Mouse (Mus musculus): ENCODE measurements around the gene Eps8l2. TPM values are rescaled to one million over a fixed set of nuclear protein-coding genes. Genes with fewer than 3 reads are reported as not detected.
A peak's percentile ranks its signal among the peaks of the same experiment; 100 is the strongest.
"Not testable (repeated sequence)": the region's sequence is repeated elsewhere in the genome, so short reads cannot be mapped to it uniquely, and the experiment has no call there.

Eps8l2 gene
- total and polyA plus RNA-seq, 3 experiments, result 0.33 TPM; not detected in 2

DNA sequence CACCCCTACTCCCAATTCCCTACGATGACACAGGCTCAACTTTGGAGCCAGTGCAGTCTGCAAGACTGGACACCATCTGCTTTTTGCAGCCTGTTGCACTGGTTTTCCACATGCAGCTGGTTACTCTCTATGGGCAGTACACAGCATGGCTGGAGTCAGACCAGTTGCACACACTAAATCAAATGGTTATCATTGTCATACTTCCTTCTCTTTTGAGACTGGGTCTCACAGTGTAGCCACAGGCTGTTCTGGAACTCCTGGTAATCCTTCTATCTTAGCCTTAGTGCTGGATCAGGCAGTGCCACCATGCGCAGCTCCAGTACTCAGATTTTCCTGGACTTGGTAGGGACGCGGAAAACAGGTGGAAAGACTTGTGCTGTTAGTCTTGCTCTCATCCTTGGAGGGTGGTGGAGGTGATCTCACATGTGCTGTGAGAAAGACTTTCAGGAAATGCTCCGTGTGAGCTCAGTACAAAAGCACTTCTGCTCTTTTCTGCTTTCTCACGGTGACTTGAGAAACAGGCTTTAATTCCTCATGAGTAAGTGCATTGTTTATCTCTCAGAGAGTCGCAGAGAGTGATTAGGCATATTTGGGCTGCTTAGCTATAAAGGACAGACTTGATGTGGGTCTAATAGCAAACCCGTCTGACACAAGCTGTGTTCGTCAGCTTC lies 54.0 kb downstream of the Eps8l2 start:
- Histone ChIP-seq H3K27me3 (ENCODE audit: insufficient read depth, low read length) (no peaks in the 10 kb centered on the region), H3K4me3 (ENCODE audit: low read depth, low read length) (peak overlapping the region; percentile 79), H3K36me3 (replicated peaks) (peaks cover 30% of the 10 kb centered on the region), H3K9me3 (replicated peaks) (no peaks in the 10 kb centered on the region), H3K4me1 (ENCODE audit: insufficient read depth, low read depth, low read length) (peaks cover 77% of the 10 kb centered on the region)
- ATAC-seq (ENCODE audit: extremely low read depth, insufficient number of reproducible peaks, low FRiP score, poor library complexity, severe bottlenecking) (peak; percentile 15; the same call in 1 of the 2 replicates), DNase-seq (ENCODE audit: low spot score) (peak; percentile 47)
- no peak for TF ChIP-seq TAL1 (conservative IDR thresholded peaks at IDR 0.05; ENCODE audit: low read depth, low read length)
- no peak for TF ChIP-seq POLR2AphosphoS5 (IDR thresholded peaks at IDR 0.05; ENCODE audit: insufficient replicate concordance, low read depth, low read length)

DNA sequence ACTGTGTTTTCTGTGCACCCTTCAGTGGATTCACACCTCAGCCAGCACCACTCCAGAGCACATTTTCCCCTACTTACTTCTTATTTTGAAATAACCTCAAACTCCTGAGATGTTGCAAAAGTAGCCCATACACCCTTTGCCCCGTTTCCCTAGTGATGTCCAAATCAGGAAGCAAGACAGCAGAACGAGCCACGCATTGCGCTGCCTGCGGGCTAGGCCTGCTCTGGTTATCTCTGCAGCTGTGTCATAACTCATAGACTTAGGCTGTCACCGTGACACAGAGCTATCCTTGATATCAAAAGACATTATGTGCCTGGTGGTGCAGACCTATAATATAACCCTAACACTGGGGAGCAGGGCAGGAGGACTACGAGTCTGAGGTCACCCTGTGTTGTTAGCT lies 55.5 kb downstream of the Eps8l2 start:
- no peak for TF ChIP-seq CTCF (IDR thresholded peaks at IDR 0.05; ENCODE audit: low read depth, low read length)
- no peak for TF ChIP-seq POLR2AphosphoS5 (IDR thresholded peaks at IDR 0.05; ENCODE audit: insufficient replicate concordance, low read depth, low read length)
- TF ChIP-seq TAL1 (conservative IDR thresholded peaks at IDR 0.05; ENCODE audit: low read depth, low read length), result no peak
- H3K4me1 ChIP-seq (ENCODE audit: insufficient read depth, low read depth, low read length), result peaks cover 65% of the 10 kb centered on the region
- peak overlapping the region; percentile 41; the same call in 1 of the 2 replicates for H3K4me3 ChIP-seq (ENCODE audit: low read depth, low read length)
- H3K9me3 ChIP-seq (replicated peaks), result no peaks in the 10 kb centered on the region
- peak; percentile 27 for DNase-seq (ENCODE audit: low spot score)
- ATAC-seq (ENCODE audit: extremely low read depth, insufficient number of reproducible peaks, low FRiP score, poor library complexity, severe bottlenecking), result peak; percentile 23; the same call in 1 of the 2 replicates
- peaks cover 44% of the 10 kb centered on the region for H3K36me3 ChIP-seq (replicated peaks)
- H3K27me3 ChIP-seq (ENCODE audit: insufficient read depth, low read length), result no peaks in the 10 kb centered on the region

DNA sequence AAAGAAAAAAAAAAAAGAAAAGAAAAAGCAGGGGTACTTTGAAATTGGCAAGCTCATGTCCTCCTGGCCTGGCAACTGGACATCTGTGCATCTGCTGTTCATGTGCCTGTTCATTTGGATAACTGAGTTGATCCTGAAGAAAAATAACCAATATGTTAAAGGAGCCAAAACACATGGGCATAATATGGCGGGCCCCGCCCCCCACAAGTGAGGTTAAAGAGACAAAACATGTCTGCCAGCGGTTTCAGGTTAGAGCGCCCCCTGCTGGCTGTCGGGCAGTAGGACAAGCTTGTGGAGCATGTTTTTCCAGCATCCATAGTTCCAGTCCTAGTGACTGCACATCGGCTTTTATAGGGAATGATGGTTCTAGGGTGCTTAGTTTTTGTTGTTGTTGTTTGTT lies 56.1 kb downstream of the Eps8l2 start:
- DNase-seq (ENCODE audit: low spot score), result peak; percentile 24
- Histone ChIP-seq H3K4me3 (ENCODE audit: low read depth, low read length) (no peak overlapping the region), H3K4me1 (ENCODE audit: insufficient read depth, low read depth, low read length) (peaks cover 58% of the 10 kb centered on the region), H3K36me3 (replicated peaks) (peaks cover 50% of the 10 kb centered on the region), H3K27me3 (ENCODE audit: insufficient read depth, low read length) (no peaks in the 10 kb centered on the region), H3K9me3 (replicated peaks) (no peaks in the 10 kb centered on the region)
- TF ChIP-seq GATA1 (IDR thresholded peaks at IDR 0.05; ENCODE audit: borderline replicate concordance, low read length), result no peak
- TF ChIP-seq CTCF (IDR thresholded peaks at IDR 0.05; ENCODE audit: low read depth, low read length), result peak; percentile 88
- no peak for ATAC-seq (ENCODE audit: extremely low read depth, insufficient number of reproducible peaks, low FRiP score, poor library complexity, severe bottlenecking)

- no peaks in the 10 kb centered on the region for H3K27me3 ChIP-seq (ENCODE audit: insufficient read depth, low read length)
- H3K36me3 ChIP-seq (replicated peaks), result peaks cover 56% of the 10 kb centered on the region
- ATAC-seq (ENCODE audit: extremely low read depth, insufficient number of reproducible peaks, low FRiP score, poor library complexity, severe bottlenecking), result no peak
- H3K4me3 ChIP-seq (ENCODE audit: low read depth, low read length), result no peak overlapping the region
- DNase-seq (ENCODE audit: low spot score), result no peak
- H3K9me3 ChIP-seq (replicated peaks), result no peaks in the 10 kb centered on the region
- TF ChIP-seq GATA2 (IDR thresholded peaks at IDR 0.05; ENCODE audit: borderline replicate concordance, low read depth, low read length) (no peak), GATA1 (IDR thresholded peaks at IDR 0.05; ENCODE audit: borderline replicate concordance, low read length) (no peak), POLR2AphosphoS5 (IDR thresholded peaks at IDR 0.05; ENCODE audit: insufficient replicate concordance, low read depth, low read length) (no peak), TAL1 (conservative IDR thresholded peaks at IDR 0.05; ENCODE audit: low read depth, low read length) (no peak), CTCF (IDR thresholded peaks at IDR 0.05; ENCODE audit: low read depth, low read length) (no peak)
- peaks cover 53% of the 10 kb centered on the region for H3K4me1 ChIP-seq (ENCODE audit: insufficient read depth, low read depth, low read length)
These were observed 56.7 kb downstream of the Eps8l2 start for GRCm38 (mm10) chr7:141395348-141395747.

GRCm38 (mm10) chr7:141403305-141403704 lies 64.6 kb downstream of the Eps8l2 start:
- peaks cover 26% of the 10 kb centered on the region for H3K4me1 ChIP-seq (ENCODE audit: insufficient read depth, low read depth, low read length)
- peak; percentile 46 for DNase-seq (ENCODE audit: low spot score)
- H3K4me3 ChIP-seq (ENCODE audit: low read depth, low read length), result no peak overlapping the region
- no peak for TF ChIP-seq POLR2AphosphoS5 (IDR thresholded peaks at IDR 0.05; ENCODE audit: insufficient replicate concordance, low read depth, low read length)
- no peak for TF ChIP-seq GATA2 (IDR thresholded peaks at IDR 0.05; ENCODE audit: borderline replicate concordance, low read depth, low read length)
- TF ChIP-seq GATA1 (IDR thresholded peaks at IDR 0.05; ENCODE audit: borderline replicate concordance, low read length), result no peak
- peak; percentile 79 for TF ChIP-seq CTCF (IDR thresholded peaks at IDR 0.05; ENCODE audit: low read depth, low read length)
- no peaks in the 10 kb centered on the region for H3K9me3 ChIP-seq (replicated peaks)
- H3K36me3 ChIP-seq (replicated peaks), result peaks cover 81% of the 10 kb centered on the region
- no peaks in the 10 kb centered on the region for H3K27me3 ChIP-seq (ENCODE audit: insufficient read depth, low read length)
- ATAC-seq (ENCODE audit: extremely low read depth, insufficient number of reproducible peaks, low FRiP score, poor library complexity, severe bottlenecking), result peak; percentile 45; the same call in 1 of the 2 replicates

DNA sequence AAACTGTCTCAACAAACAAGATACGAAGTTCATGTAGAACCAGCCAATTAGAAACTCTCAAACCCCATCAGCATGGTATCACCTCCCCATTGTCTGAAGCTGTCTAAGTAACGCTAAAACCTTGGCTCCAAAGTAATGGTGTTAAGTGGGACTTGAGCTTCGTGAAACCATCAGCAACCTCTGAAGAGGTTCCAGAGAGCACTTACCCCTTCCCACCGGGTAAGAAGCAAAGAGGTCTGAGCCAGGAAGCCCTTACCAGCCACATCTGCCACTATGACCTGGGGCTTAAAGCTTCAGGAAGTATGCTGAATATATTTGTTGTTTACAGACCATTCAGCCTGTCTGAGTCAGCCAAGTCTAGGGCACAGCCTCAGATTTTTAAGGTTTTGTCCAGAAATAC lies 66.8 kb downstream of the Eps8l2 start:
- no peak for DNase-seq (ENCODE audit: low spot score)
- no peak for ATAC-seq (ENCODE audit: extremely low read depth, insufficient number of reproducible peaks, low FRiP score, poor library complexity, severe bottlenecking)
- peaks cover 37% of the 10 kb centered on the region for H3K4me1 ChIP-seq (ENCODE audit: insufficient read depth, low read depth, low read length)
- no peaks in the 10 kb centered on the region for H3K27me3 ChIP-seq (ENCODE audit: insufficient read depth, low read length)
- no peaks in the 10 kb centered on the region for H3K9me3 ChIP-seq (replicated peaks)
- H3K36me3 ChIP-seq (replicated peaks), result peaks cover 81% of the 10 kb centered on the region
- H3K4me3 ChIP-seq (ENCODE audit: low read depth, low read length), result no peak overlapping the region
- no peak for TF ChIP-seq CTCF (IDR thresholded peaks at IDR 0.05; ENCODE audit: low read depth, low read length)
- no peak for TF ChIP-seq POLR2AphosphoS5 (IDR thresholded peaks at IDR 0.05; ENCODE audit: insufficient replicate concordance, low read depth, low read length)
- TF ChIP-seq TAL1 (conservative IDR thresholded peaks at IDR 0.05; ENCODE audit: low read depth, low read length), result no peak
- no peak for TF ChIP-seq GATA2 (IDR thresholded peaks at IDR 0.05; ENCODE audit: borderline replicate concordance, low read depth, low read length)
- TF ChIP-seq GATA1 (IDR thresholded peaks at IDR 0.05; ENCODE audit: borderline replicate concordance, low read length), result no peak

GRCm38 (mm10) chr7:141407670-141408069 lies 69.0 kb downstream of the Eps8l2 start:
- not testable (repeated sequence) for H3K4me3 ChIP-seq (ENCODE audit: low read depth, low read length); ATAC-seq (ENCODE audit: extremely low read depth, insufficient number of reproducible peaks, low FRiP score, poor library complexity, severe bottlenecking); DNase-seq (ENCODE audit: low spot score); H3K27me3 ChIP-seq (ENCODE audit: insufficient read depth, low read length); H3K9me3 ChIP-seq (replicated peaks)
- H3K4me1 ChIP-seq (ENCODE audit: insufficient read depth, low read depth, low read length), result peaks cover 35% of the 10 kb centered on the region
- H3K36me3 ChIP-seq (replicated peaks), result peaks cover 78% of the 10 kb centered on the region
